Mouse (Mus musculus): ENCODE measurements around the gene Etnk2. TPM values are rescaled to one million over a fixed set of nuclear protein-coding genes. Genes with fewer than 3 reads are reported as not detected.
"Not testable (repeated sequence)": the region's sequence is repeated elsewhere in the genome, so short reads cannot be mapped to it uniquely, and the experiment has no call there.

Gene Etnk2
- polyA plus RNA-seq, 1 experiment from 2014 or later, result 4.4 TPM

DNA sequence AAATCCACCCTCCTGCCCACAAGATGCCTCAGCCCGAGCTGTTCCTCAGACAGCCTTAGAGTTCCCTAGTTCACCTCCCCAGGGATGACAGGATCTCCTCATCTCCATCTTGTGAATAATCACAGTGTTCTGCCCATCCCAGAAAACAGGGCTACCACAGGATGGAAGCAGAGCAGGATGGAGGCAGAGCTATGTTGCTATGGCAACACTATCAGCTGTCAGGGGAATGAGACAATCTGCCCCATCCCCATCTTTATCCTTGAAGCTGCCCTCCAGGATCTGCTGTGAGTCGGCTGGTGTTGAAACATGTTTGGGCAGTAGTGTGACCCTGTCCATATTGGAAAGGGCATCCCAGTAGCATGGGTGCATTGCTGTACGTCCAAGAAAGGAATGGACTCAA lies 32.2 kb upstream of the Etnk2 start:
- H3K4me3 ChIP-seq (replicated peaks; ENCODE audit: low read depth, low read length), result no peak overlapping the region
- H3K9me3 ChIP-seq (replicated peaks; ENCODE audit: low read length), result no peaks in the 10 kb centered on the region
- WGBS, result 73% methylated on average over 3 of the region's 3 CpGs
- no peak overlapping the region for H3K4me2 ChIP-seq (ENCODE audit: low read length)
- no peak for TF ChIP-seq CTCF (IDR thresholded peaks at IDR 0.05; ENCODE audit: low read depth)
- no peak overlapping the region for H3K27ac ChIP-seq
- H3K27me3 ChIP-seq (ENCODE audit: insufficient read depth, low read length), result no peaks in the 10 kb centered on the region
- H3K36me3 ChIP-seq (ENCODE audit: insufficient read depth, low read length), result no peaks in the 10 kb centered on the region
- ATAC-seq (replicated peaks; ENCODE audit: low FRiP score, low read depth) (no peak), DNase-seq (ENCODE audit: low spot score) (no peak)
- no peak overlapping the region for H3K9ac ChIP-seq (ENCODE audit: low read depth, low read length)
- peaks cover 6% of the 10 kb centered on the region for H3K4me1 ChIP-seq (replicated peaks; ENCODE audit: insufficient read depth, low read length)

DNA sequence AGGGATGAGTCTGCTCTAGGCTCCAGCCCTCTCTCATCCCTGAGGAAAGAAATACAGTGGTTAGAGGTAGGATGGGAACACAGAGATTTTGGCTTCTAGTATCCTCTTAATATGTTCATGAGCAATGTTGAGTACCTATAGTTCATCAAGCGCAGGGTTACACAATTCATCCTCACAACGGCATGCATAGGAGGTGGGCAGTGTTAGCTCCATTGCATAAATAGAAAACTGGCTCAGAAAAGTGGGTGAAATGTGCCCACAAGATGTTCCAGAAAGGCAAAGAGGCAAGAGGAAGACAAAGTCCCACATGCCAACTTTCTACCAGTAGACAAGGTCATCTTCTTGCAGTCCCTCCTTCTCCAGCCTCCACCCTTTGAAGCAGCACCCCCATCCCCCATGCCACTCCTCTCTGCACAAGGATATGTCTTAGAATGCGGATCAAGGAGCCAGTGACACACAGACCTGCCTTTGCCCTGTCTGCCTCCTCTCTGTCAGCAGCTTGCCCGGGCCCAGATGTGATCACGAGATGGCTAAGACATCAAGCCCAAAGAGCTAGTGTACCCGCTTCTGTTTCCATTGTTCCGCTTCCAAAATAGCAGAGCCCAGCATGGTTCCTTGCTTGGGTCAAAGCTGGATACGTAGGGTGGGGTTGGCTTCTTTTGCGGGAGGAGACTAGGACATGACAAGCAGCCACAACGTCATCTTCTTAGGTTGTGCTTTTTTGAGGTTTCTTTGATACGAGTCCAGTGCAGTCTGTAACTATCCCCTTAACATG lies 30.5 kb upstream of the Etnk2 start:
- H3K27ac ChIP-seq, result no peak overlapping the region
- peaks cover 6% of the 10 kb centered on the region for H3K4me1 ChIP-seq (replicated peaks; ENCODE audit: insufficient read depth, low read length)
- no peak overlapping the region for H3K4me3 ChIP-seq (replicated peaks; ENCODE audit: low read depth, low read length)
- no peaks in the 10 kb centered on the region for H3K27me3 ChIP-seq (ENCODE audit: insufficient read depth, low read length)
- no peaks in the 10 kb centered on the region for H3K9me3 ChIP-seq (replicated peaks; ENCODE audit: low read length)
- H3K4me2 ChIP-seq (ENCODE audit: low read length), result no peak overlapping the region
- DNase-seq (ENCODE audit: low spot score) (no peak), ATAC-seq (replicated peaks; ENCODE audit: low FRiP score, low read depth) (no peak)
- 87% methylated on average over 11 of the region's 11 CpGs for WGBS
- H3K9ac ChIP-seq (ENCODE audit: low read depth, low read length), result no peak overlapping the region
- no peak for TF ChIP-seq CTCF (IDR thresholded peaks at IDR 0.05; ENCODE audit: low read depth)
- H3K36me3 ChIP-seq (ENCODE audit: insufficient read depth, low read length), result no peaks in the 10 kb centered on the region

- Histone ChIP-seq H3K9me3 (replicated peaks; ENCODE audit: low read length) (no peaks in the 10 kb centered on the region), H3K27me3 (ENCODE audit: insufficient read depth, low read length) (no peaks in the 10 kb centered on the region), H3K4me3 (replicated peaks; ENCODE audit: low read depth, low read length) (no peak overlapping the region), H3K4me1 (replicated peaks; ENCODE audit: insufficient read depth, low read length) (peaks cover 6% of the 10 kb centered on the region), H3K36me3 (ENCODE audit: insufficient read depth, low read length) (no peaks in the 10 kb centered on the region), H3K4me2 (ENCODE audit: low read length) (no peak overlapping the region), H3K27ac (no peak overlapping the region), H3K9ac (ENCODE audit: low read depth, low read length) (no peak overlapping the region)
- DNase-seq (ENCODE audit: low spot score) (no peak), ATAC-seq (replicated peaks; ENCODE audit: low FRiP score, low read depth) (no peak)
- no peak for TF ChIP-seq CTCF (IDR thresholded peaks at IDR 0.05; ENCODE audit: low read depth)
- 76% methylated on average over 6 of the region's 6 CpGs for WGBS
Measured at GRCm38 (mm10) chr1:133333937-133334336, 29.4 kb upstream of the Etnk2 start.

- not testable (repeated sequence) for H3K9ac ChIP-seq (ENCODE audit: low read depth, low read length); H3K4me1 ChIP-seq (replicated peaks; ENCODE audit: insufficient read depth, low read length); H3K27me3 ChIP-seq (ENCODE audit: insufficient read depth, low read length); H3K36me3 ChIP-seq (ENCODE audit: insufficient read depth, low read length); H3K4me2 ChIP-seq (ENCODE audit: low read length); H3K4me3 ChIP-seq (replicated peaks; ENCODE audit: low read depth, low read length); H3K27ac ChIP-seq; ATAC-seq (replicated peaks; ENCODE audit: low FRiP score, low read depth); H3K9me3 ChIP-seq (replicated peaks; ENCODE audit: low read length); DNase-seq (ENCODE audit: low spot score)
- 83% methylated on average over 1 of the region's 1 CpGs for WGBS
Measured at GRCm38 (mm10) chr1:133340403-133340802, 23.0 kb upstream of the Etnk2 start.

DNA sequence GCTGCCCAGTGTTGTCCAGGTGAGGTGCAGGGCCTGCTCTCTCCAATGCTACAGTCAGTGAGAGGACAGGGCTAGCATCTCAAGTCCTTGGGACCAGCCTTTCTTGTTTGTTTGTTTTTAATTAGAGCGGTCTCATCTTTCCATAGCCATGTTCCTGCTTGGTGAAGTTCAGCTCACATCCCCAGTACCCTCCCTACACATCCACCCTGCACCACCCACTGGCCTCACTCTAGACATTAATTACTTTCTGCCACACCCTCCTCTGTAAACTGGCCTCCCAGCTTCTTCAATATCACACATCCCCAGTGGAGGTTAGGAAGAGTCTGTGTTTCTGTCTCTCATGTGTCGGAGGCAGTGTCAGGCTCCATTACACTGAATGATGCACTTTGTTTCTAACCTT lies 19.0 kb upstream of the Etnk2 start:
- peak; percentile 44 for DNase-seq (ENCODE audit: low spot score)
- WGBS, result 73% methylated on average over 2 of the region's 2 CpGs
- H3K27ac ChIP-seq, result no peak overlapping the region
- H3K4me2 ChIP-seq (ENCODE audit: low read length), result no peak overlapping the region
- no peaks in the 10 kb centered on the region for H3K27me3 ChIP-seq (ENCODE audit: insufficient read depth, low read length)
- H3K36me3 ChIP-seq (ENCODE audit: insufficient read depth, low read length), result no peaks in the 10 kb centered on the region
- H3K4me3 ChIP-seq (replicated peaks; ENCODE audit: low read depth, low read length), result no peak overlapping the region
- 0 out of 2 replicates have a peak, but pooled peaks have one; percentile 36 for ATAC-seq (replicated peaks; ENCODE audit: low FRiP score, low read depth)
- TF ChIP-seq CTCF (IDR thresholded peaks at IDR 0.05; ENCODE audit: low read depth), result no peak
- no peaks in the 10 kb centered on the region for H3K4me1 ChIP-seq (replicated peaks; ENCODE audit: insufficient read depth, low read length)
- no peaks in the 10 kb centered on the region for H3K9me3 ChIP-seq (replicated peaks; ENCODE audit: low read length)
- H3K9ac ChIP-seq (ENCODE audit: low read depth, low read length), result no peak overlapping the region

DNA sequence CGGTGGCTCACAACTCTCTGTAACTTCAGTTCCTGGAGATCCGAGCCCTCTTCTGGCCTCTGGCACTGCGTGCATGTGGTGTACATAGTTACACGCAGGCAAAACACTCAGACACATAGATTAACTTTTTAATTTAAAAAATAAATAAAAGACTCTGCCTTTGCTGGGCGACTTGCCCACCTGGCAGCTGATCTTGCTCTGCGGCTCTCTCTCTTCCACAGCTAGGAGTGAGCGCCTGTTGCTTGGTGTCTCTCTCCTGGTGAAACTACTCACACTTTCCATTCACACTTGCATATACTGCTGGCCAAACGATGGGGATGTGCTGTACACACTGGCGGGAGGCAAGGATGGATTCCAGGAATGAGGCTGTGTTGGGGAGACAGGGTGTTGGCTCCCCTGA lies 16.8 kb upstream of the Etnk2 start:
- WGBS, result 82% methylated on average over 9 of the region's 9 CpGs
- DNase-seq (ENCODE audit: low spot score), result no peak
- no peaks in the 10 kb centered on the region for H3K9me3 ChIP-seq (replicated peaks; ENCODE audit: low read length)
- H3K9ac ChIP-seq (ENCODE audit: low read depth, low read length), result no peak overlapping the region
- H3K4me3 ChIP-seq (replicated peaks; ENCODE audit: low read depth, low read length), result no peak overlapping the region
- H3K27ac ChIP-seq, result no peak overlapping the region
- no peaks in the 10 kb centered on the region for H3K4me1 ChIP-seq (replicated peaks; ENCODE audit: insufficient read depth, low read length)
- no peaks in the 10 kb centered on the region for H3K27me3 ChIP-seq (ENCODE audit: insufficient read depth, low read length)
- ATAC-seq (replicated peaks; ENCODE audit: low FRiP score, low read depth), result no peak
- TF ChIP-seq CTCF (IDR thresholded peaks at IDR 0.05; ENCODE audit: low read depth), result no peak
- no peak overlapping the region for H3K4me2 ChIP-seq (ENCODE audit: low read length)
- no peaks in the 10 kb centered on the region for H3K36me3 ChIP-seq (ENCODE audit: insufficient read depth, low read length)

DNA sequence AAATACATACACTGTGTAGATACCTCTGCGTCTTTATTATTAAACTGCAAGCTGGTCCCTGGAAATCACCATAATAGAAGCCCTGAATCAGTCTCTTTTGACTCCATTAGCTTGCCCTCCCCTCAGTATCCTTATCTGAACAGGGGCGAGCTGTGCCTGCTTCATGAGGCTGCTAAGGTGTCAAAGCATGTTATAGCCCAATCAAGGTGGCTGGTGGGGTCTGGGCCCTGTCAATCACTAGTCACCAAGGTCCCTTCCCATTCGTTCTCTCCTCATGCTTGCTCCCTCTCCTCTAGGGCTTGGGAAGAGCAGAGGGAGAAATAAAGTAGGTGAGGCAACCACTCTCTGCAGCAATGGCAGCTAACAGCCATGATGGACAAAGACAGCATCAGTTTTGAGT lies 16.1 kb upstream of the Etnk2 start:
- Histone ChIP-seq H3K4me2 (ENCODE audit: low read length) (no peak overlapping the region), H3K36me3 (ENCODE audit: insufficient read depth, low read length) (no peaks in the 10 kb centered on the region), H3K4me1 (replicated peaks; ENCODE audit: insufficient read depth, low read length) (no peaks in the 10 kb centered on the region), H3K27me3 (ENCODE audit: insufficient read depth, low read length) (no peaks in the 10 kb centered on the region), H3K4me3 (replicated peaks; ENCODE audit: low read depth, low read length) (no peak overlapping the region), H3K9me3 (replicated peaks; ENCODE audit: low read length) (no peaks in the 10 kb centered on the region), H3K9ac (ENCODE audit: low read depth, low read length) (no peak overlapping the region), H3K27ac (no peak overlapping the region)
- ATAC-seq (replicated peaks; ENCODE audit: low FRiP score, low read depth) (no peak), DNase-seq (ENCODE audit: low spot score) (no peak)
- TF ChIP-seq CTCF (IDR thresholded peaks at IDR 0.05; ENCODE audit: low read depth), result no peak
- WGBS, result 71% methylated on average over 3 of the region's 3 CpGs

Data from kidney, postnatal 0 days (tissue).